Mouse (Mus musculus) layer of hippocampus, adult 2 months (tissue): ENCODE results near the gene Stx16. TPM values are rescaled to one million over a fixed set of nuclear protein-coding genes. Genes with fewer than 3 reads are reported as not detected.

Source experiments
- DNase-seq, 2 experiments: peaks; one replicate each; pipeline ENCODE4 v3.0.0; 2022; ENCODE audit warnings: low spot score in 2 of 2
- H3K27ac ChIP-seq: fragments of 200-600 bp; 2 replicates; pipeline ENCODE4 v1.8.1; 2022
- H3K4me3 ChIP-seq: fragments of 200-600 bp; 2 replicates; pipeline ENCODE4 v1.8.1; 2022; ENCODE audit warnings: mild to moderate bottlenecking
- CTCF ChIP-seq: fragments of 200-600 bp; conservative IDR thresholded peaks from 2 replicates; pipeline ENCODE4 v1.8.1; 2022; ENCODE audit warnings: antibody characterized with exemption, mild to moderate bottlenecking, moderate library complexity
- total RNA-seq, 2 experiments: library from RNA; stranded (reverse); gene quantifications; 2 replicates each; pipeline ENCODE4 v1.2.3; 2021

Stx16 gene
- total RNA-seq, 2 experiments from 2014 or later, result 72.6 to 75.1 TPM

GRCm38 (mm10) chr2:174095086-174095485 is 19.0 kb downstream of the Stx16 start:
- Histone ChIP-seq H3K27ac (no peak overlapping the region), H3K4me3 (no peak overlapping the region)
- TF ChIP-seq CTCF, result no peak
- DNase-seq, result no peak

- TF ChIP-seq CTCF, result no peak
- H3K27ac ChIP-seq, result no peak overlapping the region
- no peak for DNase-seq
Observed at GRCm38 (mm10) chr2:174102399-174102798, 26.3 kb downstream of the Stx16 start.

GRCm38 (mm10) chr2:174103527-174103926 is 27.4 kb downstream of the Stx16 start:
- Histone ChIP-seq H3K4me3 (no peak overlapping the region), H3K27ac (no peak overlapping the region)
- no peak for DNase-seq
- no peak for TF ChIP-seq CTCF

More at GRCm38 (mm10) chr2:174102399-174102798, 26.3 kb downstream of the Stx16 start:
- no peak overlapping the region for H3K4me3 ChIP-seq

GRCm38 (mm10) chr2:174107375-174107774 is 31.3 kb downstream of the Stx16 start:
- Histone ChIP-seq H3K4me3 (no peak overlapping the region), H3K27ac (no peak overlapping the region)
- no peak for TF ChIP-seq CTCF
- no peak for DNase-seq

GRCm38 (mm10) chr2:174109991-174110782 is 34.1 kb downstream of the Stx16 start, which contains the start of gene Npepl1:
Gene Npepl1, plus strand, starts transcription at chr2:174110349.
- Histone ChIP-seq H3K4me3 (peak within 1 kb of the TSS; percentile 52), H3K27ac (peak within 1 kb of the TSS; percentile 79)
- DNase-seq, result peak; percentile 55 to 60
- peak; percentile 56 for TF ChIP-seq CTCF

- H3K27ac ChIP-seq, result peak overlapping the region; percentile 76
- TF ChIP-seq CTCF, result no peak
- H3K4me3 ChIP-seq, result peak overlapping the region; percentile 50
- no peak for DNase-seq
Observed at GRCm38 (mm10) chr2:174110783-174111549, 34.9 kb downstream of the Stx16 start.

- no peak overlapping the region for H3K27ac ChIP-seq
- no peak for TF ChIP-seq CTCF
- DNase-seq, result no peak
- no peak overlapping the region for H3K4me3 ChIP-seq
Observed at GRCm38 (mm10) chr2:174112931-174113330, 36.8 kb downstream of the Stx16 start.

- DNase-seq, result no peak
- TF ChIP-seq CTCF, result no peak
Observed at GRCm38 (mm10) chr2:174114148-174114864, 38.2 kb downstream of the Stx16 start.

GRCm38 (mm10) chr2:174116929-174117328 is 40.8 kb downstream of the Stx16 start:
- H3K27ac ChIP-seq, result no peak overlapping the region
- no peak overlapping the region for H3K4me3 ChIP-seq
- DNase-seq, result no peak
- TF ChIP-seq CTCF, result no peak

More at GRCm38 (mm10) chr2:174114148-174114864, 38.2 kb downstream of the Stx16 start:
- H3K27ac ChIP-seq, result no peak overlapping the region
- no peak overlapping the region for H3K4me3 ChIP-seq

GRCm38 (mm10) chr2:174118141-174118540 is 42.0 kb downstream of the Stx16 start:
- 0 out of 2 replicates have a peak, but pooled peaks have one; percentile 5 for TF ChIP-seq CTCF
- Histone ChIP-seq H3K27ac (no peak overlapping the region), H3K4me3 (no peak overlapping the region)
- no peak for DNase-seq

GRCm38 (mm10) chr2:174119259-174119658 is 43.2 kb downstream of the Stx16 start:
- H3K27ac ChIP-seq, result no peak overlapping the region
- no peak for DNase-seq
- no peak for TF ChIP-seq CTCF
- no peak overlapping the region for H3K4me3 ChIP-seq

- no peak for TF ChIP-seq CTCF
- DNase-seq, result no peak
- H3K27ac ChIP-seq, result no peak overlapping the region
- H3K4me3 ChIP-seq, result no peak overlapping the region
Observed at GRCm38 (mm10) chr2:174120631-174121030, 44.5 kb downstream of the Stx16 start.
